Mouse (Mus musculus): Measurements from ENCODE around the gene Pcbp3.

Gene Pcbp3

GRCm38 (mm10) chr10:76846480-76846879 is 115.2 kb downstream of the Pcbp3 start:
- no peak for DNase-seq (ENCODE audit: inconsistent age in 2 of 2, low spot score in 1 of 2)

DNA sequence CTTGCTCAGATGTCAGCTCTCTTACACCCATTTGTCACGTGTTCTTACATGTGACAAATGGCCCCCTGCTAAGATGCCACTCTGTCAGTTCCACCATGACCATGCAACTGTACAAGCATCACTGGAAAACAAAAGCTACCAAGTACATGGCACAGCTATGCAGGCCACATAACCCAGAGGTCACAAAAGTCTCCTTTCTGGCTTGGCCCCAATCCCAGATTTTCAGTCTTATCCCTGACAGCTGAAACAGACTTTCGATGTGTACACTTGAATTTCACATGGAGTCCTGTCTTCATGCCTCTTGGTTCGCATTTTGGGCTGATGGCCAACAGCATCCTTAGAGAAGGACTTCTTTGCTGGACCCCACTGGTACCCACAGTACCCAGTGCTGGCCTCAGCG is 116.8 kb downstream of the Pcbp3 start:
- no peak for DNase-seq (ENCODE audit: inconsistent age in 2 of 2, low spot score in 1 of 2)

GRCm38 (mm10) chr10:76844365-76844764 is 117.3 kb downstream of the Pcbp3 start:
- no peak for DNase-seq (ENCODE audit: inconsistent age in 2 of 2, low spot score in 1 of 2)

DNA sequence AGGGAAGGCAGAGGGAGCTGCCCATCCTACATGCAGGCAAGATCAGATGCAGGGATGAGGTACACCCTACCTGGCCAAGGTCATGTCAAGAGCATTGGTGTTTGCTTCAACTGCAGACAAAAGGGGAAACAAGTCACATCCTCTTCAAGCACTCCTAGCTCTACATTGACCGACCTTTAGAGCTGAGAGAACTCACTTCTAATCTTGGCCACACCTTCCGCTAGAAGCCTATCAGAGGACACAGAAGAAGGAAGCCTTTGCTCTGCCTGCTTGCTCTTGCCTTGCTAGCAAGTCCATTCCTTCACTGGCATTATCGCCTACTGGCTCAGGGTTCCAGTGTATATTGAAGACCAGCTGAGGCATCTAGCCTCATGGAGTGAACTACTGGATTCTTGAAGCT is 119.6 kb downstream of the Pcbp3 start:
- DNase-seq (ENCODE audit: inconsistent age in 2 of 2, low spot score in 1 of 2): no peak

DNA sequence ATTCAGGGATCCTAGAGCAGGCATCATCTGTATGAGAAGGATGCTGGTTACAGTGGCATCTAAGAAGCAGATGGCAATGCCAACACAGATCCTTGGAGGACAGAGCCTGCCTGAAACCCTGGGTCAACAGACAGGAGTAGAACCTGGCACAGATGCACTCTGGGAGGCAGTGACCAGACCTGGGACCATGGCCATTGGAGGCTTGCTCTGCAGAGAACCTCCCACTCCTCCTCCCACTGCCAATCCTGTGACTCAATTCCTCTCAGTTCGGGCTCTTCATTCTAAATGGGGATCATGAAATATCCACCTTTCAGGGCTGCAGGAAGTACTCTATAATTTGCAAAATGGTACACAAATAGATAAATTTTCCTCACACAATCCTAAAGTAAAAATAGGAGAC is 120.5 kb downstream of the Pcbp3 start:
- DNase-seq (ENCODE audit: inconsistent age in 2 of 2, low spot score in 1 of 2): no peak

- no peak for DNase-seq (ENCODE audit: inconsistent age in 2 of 2, low spot score in 1 of 2)
Measured at GRCm38 (mm10) chr10:76840566-76840965, 121.1 kb downstream of the Pcbp3 start.

DNA sequence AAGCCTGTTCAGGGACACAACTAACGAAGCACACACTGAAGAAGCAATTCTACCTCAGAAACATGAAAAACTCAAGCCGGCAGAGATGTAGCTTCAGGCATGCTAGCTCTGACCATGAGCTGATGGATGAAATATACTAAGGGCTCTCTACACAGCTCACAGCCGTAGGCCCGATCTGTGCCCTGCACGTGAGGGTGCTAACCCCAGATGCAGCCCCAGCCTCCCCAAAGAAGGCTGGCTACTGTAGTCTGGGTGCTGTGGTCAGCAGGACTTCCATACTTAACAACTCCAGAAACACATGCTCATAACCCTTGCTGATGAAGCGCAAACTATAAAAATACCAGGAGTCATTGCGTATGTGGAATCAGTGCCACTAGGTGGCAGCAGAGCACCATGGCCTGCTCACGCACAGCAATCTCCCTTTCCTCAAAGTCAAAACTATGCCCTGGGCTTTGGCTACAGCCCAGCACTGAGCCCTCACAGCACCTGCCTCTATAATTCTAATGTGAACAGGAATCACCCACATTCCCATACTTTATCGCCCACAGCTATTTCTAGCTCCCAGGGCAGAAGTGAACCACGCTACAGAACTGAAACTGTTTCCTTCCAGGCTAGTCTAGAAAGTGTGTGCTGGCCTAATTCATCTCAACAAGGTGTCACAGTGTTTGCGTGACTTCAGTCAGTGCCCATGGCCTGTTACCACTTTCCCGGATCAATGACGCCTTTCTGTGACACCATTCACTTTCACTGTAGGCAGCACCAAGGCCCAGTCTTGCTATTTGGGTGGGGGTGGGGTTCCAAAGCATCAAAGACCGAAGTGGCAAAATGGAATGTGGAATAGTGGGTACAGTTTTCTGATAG is 126.0 kb downstream of the Pcbp3 start:
- peak; percentile 77 to 94 for DNase-seq (ENCODE audit: inconsistent age in 2 of 2, low spot score in 1 of 2)

DNA sequence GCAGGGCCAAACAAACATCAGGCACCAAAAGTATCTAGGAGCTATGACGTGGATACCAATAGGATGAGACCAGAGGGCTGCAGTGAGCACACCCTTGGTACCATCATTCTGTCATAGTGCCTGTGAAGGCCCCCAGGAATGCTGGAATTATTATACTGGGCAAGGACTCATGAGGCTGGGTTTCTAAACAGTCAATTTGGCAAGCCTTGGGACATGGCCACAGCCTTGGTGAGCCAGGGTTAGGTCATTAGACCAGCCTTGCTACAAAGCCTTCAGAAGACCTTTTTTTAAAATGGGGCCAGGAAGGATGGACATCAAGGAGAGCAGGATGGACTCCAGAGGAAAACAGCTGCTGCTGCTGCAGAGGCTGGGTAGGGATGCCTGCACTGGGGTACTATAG is 128.8 kb downstream of the Pcbp3 start:
- DNase-seq (ENCODE audit: inconsistent age in 2 of 2, low spot score in 1 of 2): peak in 1 of 2 experiments; percentile 77

DNA sequence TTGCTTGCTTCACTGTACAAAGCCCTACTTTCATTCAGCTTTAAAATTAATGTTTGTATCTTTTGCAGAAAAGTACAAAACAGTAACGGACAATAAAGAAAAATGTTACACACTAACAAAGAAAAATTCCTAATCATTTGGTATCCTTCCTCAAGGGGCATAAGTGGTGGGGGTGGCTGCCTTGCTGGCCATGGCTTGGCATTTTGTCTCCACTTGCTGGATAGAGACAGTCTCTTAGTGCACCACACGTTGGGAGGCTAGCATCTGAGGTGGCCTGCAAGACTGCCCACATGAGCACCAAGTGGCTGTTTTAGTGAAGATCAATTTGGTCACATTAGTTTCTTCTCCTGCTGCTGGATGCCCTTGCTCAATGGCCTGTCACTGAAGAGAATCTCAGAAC is 129.8 kb downstream of the Pcbp3 start:
- no peak for DNase-seq (ENCODE audit: inconsistent age in 2 of 2, low spot score in 1 of 2)

DNA sequence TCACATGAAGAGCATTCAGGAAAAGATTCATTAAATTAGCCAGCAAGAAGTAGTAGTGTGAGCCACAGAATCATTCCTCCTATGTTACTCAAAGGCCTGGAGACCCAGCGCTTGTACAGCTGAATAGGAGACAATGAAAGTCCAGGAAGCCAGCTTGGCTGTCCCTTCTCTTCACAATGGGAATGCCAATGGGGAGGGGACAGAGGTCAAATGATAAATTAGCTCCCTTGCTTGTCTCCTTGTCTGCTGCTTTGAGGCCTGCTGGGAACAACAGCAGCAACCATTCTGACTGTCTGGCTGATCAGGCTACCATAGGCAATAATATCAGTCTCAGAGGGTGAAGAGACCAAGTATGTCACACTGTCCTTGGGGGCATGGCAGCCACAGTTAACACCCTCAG is 130.5 kb downstream of the Pcbp3 start:
- no peak for DNase-seq (ENCODE audit: inconsistent age in 2 of 2, low spot score in 1 of 2)

GRCm38 (mm10) chr10:76828936-76829335 is 132.8 kb downstream of the Pcbp3 start:
- DNase-seq (ENCODE audit: inconsistent age in 2 of 2, low spot score in 1 of 2): no peak

GRCm38 (mm10) chr10:76822698-76823097 is 139.0 kb downstream of the Pcbp3 start:
- DNase-seq (ENCODE audit: inconsistent age in 2 of 2, low spot score in 1 of 2): no peak

- no peak for DNase-seq (ENCODE audit: inconsistent age in 2 of 2, low spot score in 1 of 2)
Measured at GRCm38 (mm10) chr10:76819321-76819720, 142.4 kb downstream of the Pcbp3 start.

- no peak for DNase-seq (ENCODE audit: inconsistent age in 2 of 2, low spot score in 1 of 2)
Measured at GRCm38 (mm10) chr10:76818337-76818736, 143.3 kb downstream of the Pcbp3 start.

DNA sequence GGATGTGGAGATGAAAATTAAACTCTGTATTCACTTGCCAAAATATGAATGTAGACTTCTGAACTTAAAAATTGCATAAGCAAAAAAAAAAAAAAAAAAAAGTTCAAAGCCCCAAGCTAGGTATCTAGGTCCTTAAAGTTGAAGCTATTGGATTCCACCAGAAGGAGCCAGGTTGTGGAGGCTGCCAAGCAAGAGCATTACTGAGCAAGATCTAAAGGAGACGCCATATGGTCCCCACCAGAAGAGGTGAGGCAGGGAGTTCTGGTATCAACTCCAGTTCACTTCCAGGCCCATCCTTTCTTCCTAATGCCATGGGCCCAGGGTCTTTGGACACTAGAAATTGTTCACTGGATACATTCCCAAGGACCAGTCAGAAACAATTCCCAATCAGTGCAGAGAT is 144.8 kb downstream of the Pcbp3 start:
- DNase-seq (ENCODE audit: inconsistent age in 2 of 2, low spot score in 1 of 2): no peak

GRCm38 (mm10) chr10:76816436-76816835 is 145.3 kb downstream of the Pcbp3 start:
- DNase-seq (ENCODE audit: inconsistent age in 2 of 2, low spot score in 1 of 2): no peak

GRCm38 (mm10) chr10:76815481-76815880 is 146.2 kb downstream of the Pcbp3 start:
- no peak for DNase-seq (ENCODE audit: inconsistent age in 2 of 2, low spot score in 1 of 2)

GRCm38 (mm10) chr10:76814811-76815210 is 146.9 kb downstream of the Pcbp3 start:
- DNase-seq (ENCODE audit: inconsistent age in 2 of 2, low spot score in 1 of 2): no peak

- no peak for DNase-seq (ENCODE audit: inconsistent age in 2 of 2, low spot score in 1 of 2)
Measured at GRCm38 (mm10) chr10:76809916-76810660, 151.6 kb downstream of the Pcbp3 start.

GRCm38 (mm10) chr10:76809439-76809838 is 152.2 kb downstream of the Pcbp3 start:
- no peak for DNase-seq (ENCODE audit: inconsistent age in 2 of 2, low spot score in 1 of 2)

- no peak for DNase-seq (ENCODE audit: inconsistent age in 2 of 2, low spot score in 1 of 2)
Measured at GRCm38 (mm10) chr10:76808446-76809400, 153.0 kb downstream of the Pcbp3 start.

Measured in adrenal gland, adult (tissue).